Mouse (Mus musculus) kidney, adult 2 months (tissue): ENCODE measurements around the gene Eaf2. TPM values are rescaled to one million over a fixed set of nuclear protein-coding genes. Genes with fewer than 3 reads are reported as not detected.

Experiments
- DNase-seq: peaks from one replicate; pipeline ENCODE4 v3.0.0; 2021
- H3K27ac ChIP-seq: fragments of 200-500 bp; 2 replicates; pipeline ENCODE4 v1.5.1; 2012; ENCODE audit warnings: low read depth, low read length, control low read depth, inconsistent platforms; ENCODE audit not compliant: insufficient read depth
- H3K27me3 ChIP-seq: fragments of 200-500 bp; replicated peaks from 2 replicates; pipeline ENCODE4 v1.6.1; 2012; ENCODE audit warnings: mild to moderate bottlenecking, moderate library complexity, low read length, inconsistent platforms; ENCODE audit not compliant: control insufficient read depth, insufficient read depth
- H3K36me3 ChIP-seq: fragments of 200-500 bp; 2 replicates; pipeline ENCODE4 v1.6.1; 2012; ENCODE audit warnings: mild to moderate bottlenecking, moderate library complexity, low read length, inconsistent platforms; ENCODE audit not compliant: control insufficient read depth, insufficient read depth
- H3K4me1 ChIP-seq: fragments of 200-500 bp; 2 replicates; pipeline ENCODE4 v1.6.1; 2011; ENCODE audit warnings: low read length; ENCODE audit not compliant: control insufficient read depth, insufficient read depth
- H3K4me3 ChIP-seq: fragments of 200-500 bp; 2 replicates; pipeline ENCODE4 v1.5.1; 2011; ENCODE audit warnings: mild to moderate bottlenecking, low read depth, low read length, control low read depth; ENCODE audit not compliant: insufficient read depth
- CTCF ChIP-seq: fragments of 200-500 bp; conservative IDR thresholded peaks from 2 replicates; pipeline ENCODE4 v1.5.1; 2011; ENCODE audit warnings: low read depth, mild to moderate bottlenecking, control low read depth, low read length, moderate library complexity, mixed read lengths; ENCODE audit not compliant: insufficient read depth, insufficient read length
- POLR2A ChIP-seq: fragments of 200-500 bp; IDR thresholded peaks from one replicate; pipeline ENCODE4 v1.6.1; 2011; ENCODE audit warnings: low read depth, low read length, control low read depth
- WGBS: fragments of 180-500 bp; shearing (Covaris S2); methylation state at CpG from one replicate; pipeline ENCODE4 v1.1.7; 2018; 5-methylcytosine and 5-hydroxymethylcytosine counted together
- polyA plus RNA-seq: library from polyadenylated mRNA; depleted of rRNA; stranded (reverse); fragments of >200 nt; gene quantifications from 2 replicates; pipeline ENCODE4 v1.2.3, GENCODE M21; 2012; rRNA removed

Eaf2 gene
- polyA plus RNA-seq, 1 experiment: 10.4 TPM

DNA sequence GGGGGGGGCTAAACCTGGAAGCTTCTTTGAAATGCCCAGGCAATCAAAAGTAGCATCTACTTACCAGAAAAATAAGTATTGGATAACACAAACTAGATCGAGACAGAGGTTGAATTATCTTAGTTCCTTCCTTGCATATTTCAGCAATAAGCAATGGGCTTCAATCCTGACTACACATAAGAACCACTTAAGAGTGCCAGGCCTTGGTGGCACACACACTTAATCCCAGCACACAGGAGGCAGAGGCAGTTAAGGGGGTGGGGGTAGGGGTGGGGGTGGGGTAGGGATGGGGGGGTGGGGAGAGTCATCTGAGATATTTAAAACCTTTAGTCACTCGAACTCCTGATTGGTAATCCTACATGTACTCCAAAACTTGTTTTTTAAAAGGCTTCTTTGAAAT lies 103.6 kb downstream of the Eaf2 start:
- no peak overlapping the region for H3K27ac ChIP-seq
- no peak for DNase-seq
- H3K4me1 ChIP-seq: peaks cover 5% of the 10 kb centered on the region; the same call in 1 of the 2 replicates
- TF ChIP-seq POLR2A (no peak), CTCF (no peak)
- H3K4me3 ChIP-seq: no peak overlapping the region
- no peaks in the 10 kb centered on the region; the same call in 1 of the 2 replicates for H3K36me3 ChIP-seq
- 68% methylated on average over 2 of the region's 2 CpGs for WGBS
- no peaks in the 10 kb centered on the region for H3K27me3 ChIP-seq

- WGBS: 48% methylated on average over 4 of the region's 4 CpGs
- peak; percentile 43 for DNase-seq
- H3K4me1 ChIP-seq: peaks cover 5% of the 10 kb centered on the region; the same call in 1 of the 2 replicates
- TF ChIP-seq CTCF (no peak), POLR2A (no peak)
- no peak overlapping the region for H3K4me3 ChIP-seq
- no peak overlapping the region for H3K27ac ChIP-seq
- no peaks in the 10 kb centered on the region for H3K27me3 ChIP-seq
- no peaks in the 10 kb centered on the region; the same call in 1 of the 2 replicates for H3K36me3 ChIP-seq
These were observed 104.0 kb downstream of the Eaf2 start for GRCm38 (mm10) chr16:36770830-36771229.

DNA sequence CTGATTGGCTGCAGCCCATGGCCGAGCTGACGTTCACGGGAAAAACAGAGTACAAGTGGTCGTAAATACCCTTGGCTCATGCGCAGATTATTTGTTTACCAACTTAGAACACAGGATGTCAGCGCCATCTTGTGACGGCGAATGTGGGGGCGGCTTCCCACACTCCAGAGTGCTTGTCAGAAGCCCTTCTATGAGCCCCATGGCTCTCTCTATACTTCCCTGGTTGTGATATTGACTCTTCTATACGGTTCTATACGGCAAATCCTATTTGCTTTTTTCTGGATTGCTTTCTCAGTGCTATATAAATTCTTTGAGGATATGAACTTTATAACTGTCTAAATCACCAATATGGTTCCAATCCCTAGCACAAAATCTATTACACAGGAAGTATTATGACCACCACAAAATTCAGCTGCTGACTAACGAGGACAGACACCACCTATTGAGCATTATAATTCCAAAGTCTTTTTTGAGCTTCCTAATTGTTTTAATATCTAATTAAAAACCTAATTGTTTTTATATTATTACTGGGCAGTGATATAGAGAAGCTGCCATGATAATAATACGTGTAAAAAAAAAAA lies 104.5 kb downstream of the Eaf2 start:
- H3K4me1 ChIP-seq: peaks cover 5% of the 10 kb centered on the region; the same call in 1 of the 2 replicates
- no peak overlapping the region for H3K4me3 ChIP-seq
- peak; percentile 23 for DNase-seq
- H3K27ac ChIP-seq: no peak overlapping the region
- no peaks in the 10 kb centered on the region; the same call in 1 of the 2 replicates for H3K36me3 ChIP-seq
- H3K27me3 ChIP-seq: no peaks in the 10 kb centered on the region
- WGBS: 75% methylated on average over 9 of the region's 13 CpGs
- TF ChIP-seq CTCF: no peak

DNA sequence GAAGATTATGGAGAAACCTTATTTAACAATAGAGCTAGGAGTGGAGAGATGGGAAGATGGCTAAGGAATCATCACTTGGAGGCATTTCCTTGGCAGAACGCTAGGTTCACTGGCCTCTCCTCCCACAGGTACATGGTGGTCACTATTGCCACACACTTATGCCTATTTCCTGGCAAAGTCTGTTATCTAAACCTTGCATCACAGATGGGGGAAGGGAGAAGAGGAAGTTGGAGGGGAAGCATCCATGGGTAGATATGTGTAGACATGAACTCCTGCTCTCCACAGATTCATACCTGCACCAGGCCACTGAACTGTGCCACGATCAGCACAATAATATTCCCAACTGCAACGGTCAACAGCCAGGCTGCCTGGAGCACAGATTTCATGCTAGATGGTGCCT lies 122.8 kb downstream of the Eaf2 start:
- no peak overlapping the region for H3K4me3 ChIP-seq
- peaks cover 7% of the 10 kb centered on the region for H3K36me3 ChIP-seq
- H3K4me1 ChIP-seq: no peaks in the 10 kb centered on the region
- TF ChIP-seq POLR2A: no peak
- TF ChIP-seq CTCF: no peak
- DNase-seq: no peak
- WGBS: 86% methylated on average over 3 of the region's 3 CpGs
- H3K27me3 ChIP-seq: no peaks in the 10 kb centered on the region; the same call in 1 of the 2 replicates
- H3K27ac ChIP-seq: no peak overlapping the region

DNA sequence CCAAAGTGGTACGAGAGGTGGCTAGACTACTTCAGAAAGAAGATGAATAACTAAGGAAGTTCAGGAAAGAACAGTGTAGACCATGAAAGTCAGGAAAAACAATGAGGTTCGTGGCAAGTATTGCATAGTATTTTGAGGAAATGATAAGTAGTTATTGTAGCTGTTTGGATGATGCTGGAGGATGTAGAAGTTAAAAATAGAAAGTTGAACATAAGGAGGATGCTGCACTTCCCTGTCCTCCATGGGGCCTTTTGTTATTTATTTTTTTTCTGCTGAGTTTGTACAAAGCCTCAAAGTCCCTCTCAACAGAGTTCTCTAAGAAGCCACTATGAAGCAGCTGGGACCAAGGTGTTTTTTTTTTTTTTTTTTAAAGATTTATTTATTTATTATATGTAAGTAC lies 127.0 kb downstream of the Eaf2 start:
- no peak for TF ChIP-seq POLR2A
- TF ChIP-seq CTCF: no peak
- Histone ChIP-seq H3K4me3 (no peak overlapping the region), H3K4me1 (no peaks in the 10 kb centered on the region), H3K27me3 (no peaks in the 10 kb centered on the region), H3K36me3 (0 out of 2 replicates have a peak, but pooled peaks cover 1% of the 10 kb centered on the region), H3K27ac (no peak overlapping the region)
- no peak for DNase-seq
- 65% methylated on average over 2 of the region's 2 CpGs for WGBS

GRCm38 (mm10) chr16:36747068-36747467 lies 127.7 kb downstream of the Eaf2 start:
- no peaks in the 10 kb centered on the region for H3K4me1 ChIP-seq
- DNase-seq: no peak
- TF ChIP-seq CTCF: no peak
- no peak for TF ChIP-seq POLR2A
- H3K27me3 ChIP-seq: no peaks in the 10 kb centered on the region
- H3K27ac ChIP-seq: no peak overlapping the region
- 0 out of 2 replicates have a peak, but pooled peaks cover 1% of the 10 kb centered on the region for H3K36me3 ChIP-seq
- WGBS: 68% methylated on average over 4 of the region's 4 CpGs
- H3K4me3 ChIP-seq: no peak overlapping the region

DNA sequence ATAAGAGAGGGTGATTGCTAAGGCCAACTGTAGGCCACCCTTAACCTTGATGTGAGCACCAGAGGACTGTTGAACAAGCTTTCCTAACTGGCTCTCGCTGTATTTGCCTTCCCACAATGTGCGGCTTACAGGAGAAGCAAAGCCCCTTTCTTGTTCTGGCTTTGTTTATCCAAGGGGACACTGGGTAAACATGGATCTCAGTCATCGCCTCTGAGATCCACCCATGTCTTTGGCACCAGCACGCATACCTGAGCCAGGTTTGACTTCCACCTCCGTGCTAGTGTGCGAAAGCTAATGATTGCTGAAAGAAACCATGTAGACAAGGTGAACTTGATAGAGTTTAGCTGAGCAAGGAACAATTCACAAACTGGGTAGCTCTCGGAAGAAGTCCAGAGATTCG lies 131.2 kb downstream of the Eaf2 start:
- H3K27me3 ChIP-seq: no peaks in the 10 kb centered on the region
- no peak overlapping the region for H3K27ac ChIP-seq
- H3K36me3 ChIP-seq: no peaks in the 10 kb centered on the region
- DNase-seq: no peak
- no peak overlapping the region for H3K4me3 ChIP-seq
- H3K4me1 ChIP-seq: no peaks in the 10 kb centered on the region
- 72% methylated on average over 8 of the region's 8 CpGs for WGBS
- no peak for TF ChIP-seq CTCF

Other genes with a start within 250 kb of the Eaf2 start
- 1.2 and 2.3 TPM in 2 replicates for gene Cd86, start 208.9 kb downstream of the Eaf2 start, polyA plus RNA-seq
- gene Ildr1, start 181.0 kb downstream of the Eaf2 start, polyA plus RNA-seq: 20.4 and 31.9 TPM in 2 replicates
- 92.1 and 97.9 TPM in 2 replicates for gene Slc15a2, start 90.0 kb downstream of the Eaf2 start, polyA plus RNA-seq
- gene Iqcb1, start 46.6 kb downstream of the Eaf2 start, polyA plus RNA-seq: 1.7 and 3.0 TPM in 2 replicates
- gene Golgb1, start 137 bp upstream of the Eaf2 start, polyA plus RNA-seq: 36.2 and 48.8 TPM in 2 replicates
- gene Hcls1, start 60.0 kb upstream of the Eaf2 start, polyA plus RNA-seq: 5.8 and 10.9 TPM in 2 replicates
- 9.0 and 9.4 TPM in 2 replicates for gene Fbxo40, start 115.5 kb upstream of the Eaf2 start, polyA plus RNA-seq
- gene Polq, start 136.8 kb upstream of the Eaf2 start, polyA plus RNA-seq: 0.05 and 0.06 TPM in 2 replicates